Mouse (Mus musculus): ENCODE data around the gene Amotl1.
"Not testable (repeated sequence)": the region's sequence is repeated elsewhere in the genome, so short reads cannot be mapped to it uniquely, and the experiment has no call there.

Amotl1 gene

GRCm38 (mm10) chr9:14644956-14645355, at the start of gene Amotl1:
Amotl1 (minus strand) TSS chr9:14645056.
- no peak for DNase-seq (ENCODE audit: low spot score in 2 of 2)

DNA sequence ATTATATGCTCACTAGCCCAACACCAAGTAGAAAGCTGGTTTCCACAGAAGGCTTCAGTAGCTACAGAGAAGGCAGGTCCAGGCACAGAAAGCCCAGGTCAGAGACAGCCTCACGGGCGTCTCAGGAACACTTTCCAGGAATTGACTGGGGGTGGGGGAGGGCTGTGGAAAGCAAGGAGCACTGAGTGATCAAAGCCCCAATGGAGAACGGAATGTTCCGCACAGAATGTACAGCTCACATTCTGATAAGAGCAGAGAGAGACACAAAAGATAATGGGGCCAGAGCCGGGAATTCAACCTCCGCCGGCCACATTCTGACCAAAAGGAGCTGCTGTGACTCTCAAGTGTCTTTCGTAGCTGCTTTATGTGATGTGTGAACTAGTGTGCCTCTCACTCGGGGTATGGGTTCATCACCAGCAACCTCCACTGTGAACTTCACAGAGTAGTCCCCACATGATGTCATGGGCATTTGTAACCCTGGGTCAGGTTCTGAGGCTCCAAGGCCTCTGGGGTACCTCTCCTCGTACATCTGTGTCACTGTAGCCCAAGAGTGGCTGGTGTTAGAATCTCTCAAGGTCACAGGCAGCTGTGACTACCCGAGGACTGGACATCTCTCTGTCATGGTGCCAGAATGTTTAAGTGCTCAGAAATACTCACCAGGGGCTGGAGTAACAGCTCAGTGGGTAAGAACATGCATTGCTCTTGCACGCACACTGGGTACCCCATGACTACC, 44.7 kb upstream of the Amotl1 start:
- peak in 1 of 2 experiments; percentile 7 for DNase-seq (ENCODE audit: low spot score in 2 of 2)

- DNase-seq (ENCODE audit: low spot score in 2 of 2), result no peak
Measured at GRCm38 (mm10) chr9:14684363-14684762, 39.5 kb upstream of the Amotl1 start.

- DNase-seq (ENCODE audit: low spot score in 2 of 2), result no peak
Measured at GRCm38 (mm10) chr9:14682741-14683140, 37.9 kb upstream of the Amotl1 start.

DNA sequence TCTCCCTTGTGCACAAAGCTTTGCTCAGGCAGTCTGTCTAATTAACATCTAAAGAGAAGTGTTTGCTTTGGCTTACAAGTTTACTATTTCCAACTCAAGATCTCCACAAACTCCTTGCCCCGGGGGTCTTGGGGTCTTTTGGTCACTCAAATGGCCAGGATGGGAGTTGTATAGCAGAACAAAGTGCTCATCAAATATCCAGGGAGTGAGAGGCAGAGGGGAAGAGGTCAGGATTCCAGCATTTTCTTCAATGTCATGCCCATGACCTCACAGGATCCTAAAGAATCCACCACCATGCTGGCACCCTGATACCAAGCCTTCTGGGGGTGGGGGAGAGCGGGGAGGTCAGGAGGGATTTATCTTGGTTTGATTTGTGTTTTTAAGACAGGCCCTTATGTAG, 35.7 kb upstream of the Amotl1 start:
- no peak for DNase-seq (ENCODE audit: low spot score in 2 of 2)

GRCm38 (mm10) chr9:14675707-14676691, 31.1 kb upstream of the Amotl1 start:
- no peak for DNase-seq (ENCODE audit: low spot score in 2 of 2)

- no peak for DNase-seq (ENCODE audit: low spot score in 2 of 2)
Measured at GRCm38 (mm10) chr9:14674506-14674905, 29.6 kb upstream of the Amotl1 start.

GRCm38 (mm10) chr9:14673109-14673508, 28.3 kb upstream of the Amotl1 start:
- no peak for DNase-seq (ENCODE audit: low spot score in 2 of 2)

DNA sequence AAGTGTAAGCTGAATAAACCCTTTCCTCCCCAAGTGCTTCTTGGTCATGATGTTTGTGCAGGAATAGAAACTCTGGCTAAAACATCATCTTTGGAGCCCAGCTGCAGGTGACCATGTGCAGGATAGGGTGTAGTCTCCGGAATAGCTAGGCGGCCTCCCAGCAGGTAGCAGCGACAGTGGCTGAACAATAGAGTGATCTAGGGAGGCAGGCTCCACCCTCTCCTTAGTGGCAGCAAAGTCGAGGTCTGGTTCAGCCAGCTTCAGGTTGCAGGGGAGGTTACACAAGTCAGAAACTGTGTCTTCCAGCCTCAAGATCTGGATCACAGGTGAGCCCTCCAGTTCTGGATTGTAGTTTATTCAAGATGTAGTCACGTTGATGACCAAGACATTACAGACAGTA, 27.1 kb upstream of the Amotl1 start:
- not testable (repeated sequence) for DNase-seq (ENCODE audit: low spot score in 2 of 2)

DNA sequence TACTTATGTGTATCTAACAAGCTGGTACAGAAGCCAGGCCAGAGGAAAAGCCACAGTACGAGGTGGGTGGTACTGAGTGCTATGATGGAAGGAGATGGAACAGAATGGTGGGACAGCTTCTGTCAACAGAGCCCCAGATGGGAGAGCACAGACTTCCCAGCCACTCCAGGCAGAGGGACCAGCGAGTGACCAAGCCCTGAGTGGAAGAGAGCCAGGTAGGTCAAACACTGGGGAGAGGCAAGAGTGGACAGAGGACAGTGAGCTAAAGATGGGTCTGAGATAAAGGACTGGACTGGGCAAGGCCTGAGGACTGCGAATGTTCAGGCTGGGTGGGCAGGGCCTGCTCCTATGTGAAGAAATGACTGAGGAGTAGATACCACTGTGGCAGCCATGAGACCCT, 23.5 kb upstream of the Amotl1 start:
- no peak for DNase-seq (ENCODE audit: low spot score in 2 of 2)

DNA sequence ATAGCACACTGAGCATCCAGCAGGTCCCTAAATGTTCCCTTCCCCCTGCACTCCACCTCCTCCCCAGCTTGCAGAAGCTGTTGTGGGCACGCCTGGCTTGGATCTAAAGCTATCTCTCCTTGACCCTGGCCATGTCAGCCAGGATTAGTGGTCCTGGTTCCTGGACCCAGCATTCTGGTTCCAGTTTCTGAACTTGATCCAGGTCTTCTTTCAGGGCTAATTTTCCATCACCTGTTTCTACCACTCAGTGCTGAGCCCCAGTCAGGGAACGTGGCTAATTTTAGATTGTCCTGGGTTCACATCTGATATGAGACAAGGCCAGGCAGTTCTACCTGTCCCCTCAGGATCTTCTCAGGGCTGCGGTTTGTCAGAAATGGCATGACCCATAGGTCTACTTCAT, 21.2 kb upstream of the Amotl1 start:
- no peak for DNase-seq (ENCODE audit: low spot score in 2 of 2)

- peak; percentile 23 to 34 for DNase-seq (ENCODE audit: low spot score in 2 of 2)
Measured at GRCm38 (mm10) chr9:14663591-14663990, 18.7 kb upstream of the Amotl1 start.

DNA sequence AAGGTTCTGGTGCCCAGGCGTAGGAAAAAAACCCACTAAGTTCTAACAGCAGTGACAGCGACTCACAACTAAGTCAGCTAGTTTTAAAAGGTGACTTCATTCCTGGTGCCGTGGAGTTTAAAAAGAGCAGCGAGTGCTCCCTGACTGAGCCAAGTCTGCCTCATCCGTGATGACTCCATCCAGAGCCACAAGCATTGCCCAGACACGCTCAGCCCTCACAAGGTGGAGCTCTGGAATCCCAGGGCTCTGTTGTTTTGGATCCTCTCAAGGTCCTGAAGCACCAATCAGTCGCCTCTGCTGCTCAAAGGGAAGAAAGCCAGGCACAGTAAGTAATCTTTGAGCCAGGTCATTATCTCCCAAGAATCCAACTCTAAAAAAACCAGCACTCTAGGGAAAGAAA, 18.0 kb upstream of the Amotl1 start:
- DNase-seq (ENCODE audit: low spot score in 2 of 2), result no peak

GRCm38 (mm10) chr9:14662138-14662537, 17.3 kb upstream of the Amotl1 start:
- no peak for DNase-seq (ENCODE audit: low spot score in 2 of 2)

DNA sequence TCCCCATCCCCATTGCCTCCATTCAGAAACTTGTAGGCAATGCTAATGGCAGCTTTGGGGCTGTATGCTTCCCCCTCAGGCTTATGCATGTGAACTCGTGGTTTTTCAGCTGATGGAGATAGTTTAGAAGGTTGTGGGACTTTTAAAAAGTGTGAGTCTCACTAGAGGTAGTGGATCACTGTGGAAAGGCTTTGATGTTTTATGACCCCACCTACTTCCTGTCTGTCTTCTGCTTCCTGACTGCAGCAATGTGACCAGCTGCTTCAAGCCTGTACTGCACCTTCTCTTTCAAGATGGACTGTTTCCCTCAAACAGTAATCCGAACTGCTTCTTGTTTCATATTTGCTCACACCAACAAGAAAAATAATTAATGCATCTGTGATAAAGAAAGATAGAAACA, 13.1 kb upstream of the Amotl1 start:
- DNase-seq (ENCODE audit: low spot score in 2 of 2), result no peak

DNA sequence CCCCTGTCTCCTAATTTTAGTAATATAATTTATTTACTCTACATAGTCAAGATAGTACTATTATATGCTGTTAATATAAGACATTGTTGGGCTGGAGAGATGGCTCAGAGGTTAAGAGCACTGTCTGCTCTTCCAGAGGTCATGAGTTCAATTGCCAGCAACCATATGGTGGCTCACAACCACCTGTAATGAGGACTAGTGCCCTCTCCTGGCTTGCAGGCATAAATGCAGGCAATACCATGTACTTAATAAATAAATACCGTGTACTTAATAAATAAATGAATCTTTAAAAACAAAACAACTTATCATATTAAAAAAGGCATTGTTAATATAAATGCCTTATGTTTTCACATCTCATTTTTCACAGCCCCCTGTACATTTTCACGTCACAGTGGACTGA, 9.2 kb upstream of the Amotl1 start:
- DNase-seq (ENCODE audit: low spot score in 2 of 2), result no peak

DNA sequence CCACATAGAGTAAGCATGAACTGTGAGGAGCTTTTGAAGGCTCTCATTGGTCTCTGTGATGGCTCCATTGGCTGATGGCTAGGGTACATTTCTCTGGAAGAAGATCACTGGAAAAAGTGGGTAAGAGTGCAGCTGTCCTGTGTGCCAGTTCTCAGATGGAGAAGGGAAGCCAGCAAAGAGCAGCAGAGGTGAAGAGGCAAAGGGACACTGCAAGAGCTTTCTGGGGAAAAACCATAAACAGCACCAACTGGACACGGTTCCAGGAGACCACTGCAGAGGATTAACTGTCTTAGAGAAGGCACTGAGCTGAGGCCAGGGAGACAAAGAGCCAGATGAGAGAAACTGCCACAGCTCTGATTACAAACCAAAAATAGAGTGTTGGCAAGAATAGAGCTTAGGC, 7.9 kb upstream of the Amotl1 start:
- DNase-seq (ENCODE audit: low spot score in 2 of 2), result no peak

GRCm38 (mm10) chr9:14647849-14648248, 3.0 kb upstream of the Amotl1 start:
- no peak for DNase-seq (ENCODE audit: low spot score in 2 of 2)

DNA sequence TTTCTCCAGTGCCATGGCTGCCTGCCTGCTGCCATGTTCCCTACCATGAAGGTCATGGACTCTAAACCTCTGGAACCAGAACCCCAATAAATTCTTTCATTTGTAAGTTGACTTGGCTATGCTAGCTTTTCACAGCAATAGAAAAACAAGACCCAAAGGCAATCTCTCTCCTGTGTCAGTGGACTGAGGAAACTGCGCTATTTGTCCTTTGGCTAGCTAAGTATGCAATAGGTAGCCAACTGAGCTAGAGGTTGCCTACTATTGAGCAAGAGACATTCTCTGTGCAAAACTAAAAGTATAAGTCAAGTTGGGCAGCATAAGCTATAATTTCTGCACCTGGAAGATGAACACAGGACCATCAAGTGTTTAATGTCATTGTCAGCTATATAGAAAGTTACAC, 1.8 kb upstream of the Amotl1 start:
- DNase-seq (ENCODE audit: low spot score in 2 of 2), result no peak

- no peak for DNase-seq (ENCODE audit: low spot score in 2 of 2)
Measured at GRCm38 (mm10) chr9:14646061-14646460, 1.2 kb upstream of the Amotl1 start.

- no peak for DNase-seq (ENCODE audit: low spot score in 2 of 2)
Measured at GRCm38 (mm10) chr9:14643328-14643727, 1.5 kb downstream of the Amotl1 start.

GRCm38 (mm10) chr9:14642251-14643021, 2.4 kb downstream of the Amotl1 start:
- DNase-seq (ENCODE audit: low spot score in 2 of 2), result peak; percentile 50 to 51
